8 mouse cellular contexts compared by ENCODE assay signal in genomic region chr10:95940046-95940900, GRCm38 (mm10). TPM values are rescaled to one million over a fixed set of nuclear protein-coding genes. Genes with fewer than 3 reads are reported as not detected.
DNase-seq lines count a peak whose midpoint lies in the region; ATAC-seq and TF ChIP-seq lines count a peak whose summit lies in the region.

Eea1 (plus strand) TSS chr10:95940650.

- ATAC-seq in erythroblast, adult 5-6 weeks (replicated peaks; ENCODE audit: low FRiP score, poor library complexity, severe bottlenecking), result peak; percentile 95
- ATAC-seq in heart, embryonic 11.5 days (replicated peaks; ENCODE audit: insufficient number of reproducible peaks, low FRiP score, low TSS enrichment), result peak; percentile 98
- peak; percentile 99 for ATAC-seq in kidney, embryonic 15.5 days (replicated peaks; ENCODE audit: low FRiP score)
- peak; percentile 98 for ATAC-seq in limb, embryonic 15.5 days (ENCODE audit: insufficient number of reproducible peaks, low FRiP score, low TSS enrichment, low read depth)
- ATAC-seq in midbrain, postnatal 0 days (ENCODE audit: low FRiP score), result peak; percentile 99

- H3K4me3 ChIP-seq in heart, embryonic 11.5 days (ENCODE audit: low read depth, low read length), result peak within 1 kb of the TSS; percentile 71
- H3K4me3 ChIP-seq in kidney, embryonic 15.5 days (replicated peaks), result peak within 1 kb of the TSS; percentile 76
- peak within 1 kb of the TSS; percentile 89 for H3K4me3 ChIP-seq in limb, embryonic 15.5 days
- H3K4me3 ChIP-seq in midbrain, postnatal 0 days (ENCODE audit: low read depth, low read length), result peak within 1 kb of the TSS; percentile 90

- DNase-seq in CD4-positive helper T cell, adult 2 months (ENCODE audit: low read depth, low spot score), result peak; percentile 84
- DNase-seq in brain, embryonic 14.5 days (ENCODE audit: low read depth), result peak; percentile 97
- peak; percentile 96 for DNase-seq in midbrain, postnatal 0 days (ENCODE audit: low spot score)
- peak; percentile 80 to 93 for DNase-seq in spleen, postnatal 10 days (ENCODE audit: low spot score in 2 of 2)

- WGBS in heart, embryonic 11.5 days (ENCODE audit: insufficient replicate concordance), result under 1% methylated on average over 55 of the region's 59 CpGs
- WGBS in kidney, embryonic 15.5 days, result under 1% methylated on average over 37 of the region's 59 CpGs
- under 1% methylated on average over 48 of the region's 59 CpGs for WGBS in limb, embryonic 15.5 days
- under 1% methylated on average over 48 of the region's 59 CpGs for WGBS in midbrain, postnatal 0 days

- H3K36me3 ChIP-seq in heart, embryonic 11.5 days (ENCODE audit: control insufficient read depth, insufficient read depth, low read length), result no peaks in the 10 kb centered on the region
- no peaks in the 10 kb centered on the region for H3K36me3 ChIP-seq in kidney, embryonic 15.5 days
- no peaks in the 10 kb centered on the region for H3K36me3 ChIP-seq in limb, embryonic 15.5 days
- H3K36me3 ChIP-seq in midbrain, postnatal 0 days (ENCODE audit: insufficient read depth, low read length), result no peaks in the 10 kb centered on the region

- TF ChIP-seq CTCF in brain, embryonic 14.5 days (IDR thresholded peaks at IDR 0.05; ENCODE audit: borderline replicate concordance, extremely low read depth, insufficient read depth, insufficient read length), result no peak
- no peak for TF ChIP-seq CTCF in midbrain, postnatal 0 days (IDR thresholded peaks at IDR 0.05)

- H3K27me3 ChIP-seq in heart, embryonic 11.5 days (ENCODE audit: control insufficient read depth, insufficient read depth, low read length), result no peaks in the 10 kb centered on the region
- no peaks in the 10 kb centered on the region for H3K27me3 ChIP-seq in kidney, embryonic 15.5 days
- H3K27me3 ChIP-seq in limb, embryonic 15.5 days, result no peaks in the 10 kb centered on the region
- H3K27me3 ChIP-seq in midbrain, postnatal 0 days (ENCODE audit: insufficient read depth, low read length), result no peaks in the 10 kb centered on the region

- peak; percentile 69 for TF ChIP-seq POLR2A in brain, embryonic 14.5 days (IDR thresholded peaks at IDR 0.05; ENCODE audit: borderline replicate concordance, extremely low read depth, insufficient read depth, insufficient read length, poor library complexity, severe bottlenecking)

- peak within 1 kb of the TSS; percentile 88 for H3K9ac ChIP-seq in heart, embryonic 11.5 days (ENCODE audit: low read depth, low read length)
- H3K9ac ChIP-seq in kidney, embryonic 15.5 days, result peak within 1 kb of the TSS; percentile 73
- peak within 1 kb of the TSS; percentile 89 for H3K9ac ChIP-seq in limb, embryonic 15.5 days
- peak within 1 kb of the TSS; percentile 81 for H3K9ac ChIP-seq in midbrain, postnatal 0 days (replicated peaks; ENCODE audit: low read length, poor library complexity, severe bottlenecking)

- H3K4me2 ChIP-seq in heart, embryonic 11.5 days, result peak within 1 kb of the TSS; percentile 81
- peak within 1 kb of the TSS; percentile 92 for H3K4me2 ChIP-seq in kidney, embryonic 15.5 days
- H3K4me2 ChIP-seq in limb, embryonic 15.5 days, result peak within 1 kb of the TSS; percentile 89
- peak within 1 kb of the TSS; percentile 87 for H3K4me2 ChIP-seq in midbrain, postnatal 0 days (ENCODE audit: low read depth, low read length, poor library complexity, severe bottlenecking)

- peak within 1 kb of the TSS; percentile 95 for H3K27ac ChIP-seq in heart, embryonic 11.5 days (ENCODE audit: low read depth, low read length)
- peak within 1 kb of the TSS; percentile 90 for H3K27ac ChIP-seq in kidney, embryonic 15.5 days
- H3K27ac ChIP-seq in limb, embryonic 15.5 days, result peak within 1 kb of the TSS; percentile 94
- H3K27ac ChIP-seq in midbrain, postnatal 0 days (ENCODE audit: low read depth, low read length), result peak within 1 kb of the TSS; percentile 89

- no peaks in the 10 kb centered on the region for H3K9me3 ChIP-seq in heart, embryonic 11.5 days (replicated peaks; ENCODE audit: control insufficient read depth, low read length)
- no peaks in the 10 kb centered on the region for H3K9me3 ChIP-seq in kidney, embryonic 15.5 days (replicated peaks)
- H3K9me3 ChIP-seq in limb, embryonic 15.5 days, result no peaks in the 10 kb centered on the region
- H3K9me3 ChIP-seq in midbrain, postnatal 0 days (ENCODE audit: low read length), result no peaks in the 10 kb centered on the region

- H3K4me1 ChIP-seq in heart, embryonic 11.5 days (ENCODE audit: control insufficient read depth, insufficient read depth, low read length), result peaks cover 14% of the 10 kb centered on the region
- peaks cover 17% of the 10 kb centered on the region for H3K4me1 ChIP-seq in kidney, embryonic 15.5 days
- H3K4me1 ChIP-seq in limb, embryonic 15.5 days, result peaks cover 8% of the 10 kb centered on the region
- peaks cover 11% of the 10 kb centered on the region for H3K4me1 ChIP-seq in midbrain, postnatal 0 days (ENCODE audit: insufficient read depth, low read length)

RNA-seq across cellular contexts. Expression of gene Eea1, which starts in this region (rescaled TPM):
- 8.7 and 12.5 TPM in 2 replicates for polyA plus RNA-seq in brain, embryonic 14.5 days (2012; rRNA removed)
- total RNA-seq in erythroblast, adult 5-6 weeks (2015; ENCODE audit: low replicate concordance), result 5.0 and 8.6 TPM in 2 replicates
- total RNA-seq in erythroblast, adult 5-6 weeks (2017; ENCODE audit: low replicate concordance), result 10.8 and 14.8 TPM in 2 replicates
- polyA plus RNA-seq in heart, embryonic 11.5 days (2014; fragmentation: Nextera tagmentation; extraction: Ambion mirVana), result 16.6 and 21.5 TPM in 2 replicates
- polyA plus RNA-seq in kidney, embryonic 15.5 days (2015; fragmentation: Nextera tagmentation; extraction: Ambion mirVana), result 17.3 and 18.1 TPM in 2 replicates
- 20.7 and 24.4 TPM in 2 replicates for polyA plus RNA-seq in limb, embryonic 15.5 days (2015; fragmentation: Nextera tagmentation; extraction: Ambion mirVana)
- 17.5 and 21.3 TPM in 2 replicates for total RNA-seq in midbrain, postnatal 0 days (2014; rRNA removed)
- 22.6 and 29.1 TPM in 2 replicates for polyA plus RNA-seq in midbrain, postnatal 0 days (2015; fragmentation: Nextera tagmentation; extraction: Ambion mirVana)

Comparison
In these comparisons a context has a peak if more than half of its experiments do, and no peak if none do; other contexts are left out.
1. Peak in every context shown above with its lines: DNase-seq, ATAC-seq, H3K4me3 ChIP-seq and H3K27ac ChIP-seq.